Mouse (Mus musculus) kidney, postnatal 36 days (tissue): ENCODE data around the gene Wfikkn1.

ENCODE experiments used
- DNase-seq, 2 experiments: peaks; one replicate each; pipeline ENCODE4 v3.0.0; 2021 to 2022; ENCODE audit warnings: mixed read lengths in 2 of 2

Gene Wfikkn1

GRCm38 (mm10) chr17:25883824-25884223 lies 3.2 kb upstream of the Wfikkn1 start:
- no peak for DNase-seq

DNA sequence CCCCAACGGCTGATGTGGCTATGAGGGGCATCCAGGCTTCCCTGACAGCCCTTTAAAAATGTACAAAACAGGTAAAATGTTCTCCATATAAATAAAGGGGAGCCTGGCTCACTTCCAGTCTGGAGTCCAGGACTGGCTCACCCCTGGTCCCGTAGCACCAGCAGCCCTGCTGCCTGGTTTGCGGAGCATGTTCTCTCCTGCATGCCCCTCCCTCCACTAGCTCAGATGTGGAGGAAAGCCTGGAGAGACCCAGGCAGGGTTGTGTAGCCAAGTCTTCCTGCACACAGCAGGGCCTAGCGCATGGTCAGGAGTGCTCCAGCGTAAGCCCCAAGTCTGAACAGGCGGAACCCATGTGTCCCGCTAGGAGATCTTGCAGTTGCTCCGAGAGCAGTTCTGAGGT lies 2.6 kb upstream of the Wfikkn1 start:
- DNase-seq, result no peak

GRCm38 (mm10) chr17:25882306-25882705 lies 1.6 kb upstream of the Wfikkn1 start:
- DNase-seq, result no peak

- no peak for DNase-seq
Observed at GRCm38 (mm10) chr17:25881691-25882090, 1.0 kb upstream of the Wfikkn1 start.

GRCm38 (mm10) chr17:25880913-25881641 lies 419 bp upstream of the Wfikkn1 start:
- peak; percentile 48 to 65 for DNase-seq

- DNase-seq, result no peak
Observed at GRCm38 (mm10) chr17:25879750-25880149, 908 bp downstream of the Wfikkn1 start.

DNA sequence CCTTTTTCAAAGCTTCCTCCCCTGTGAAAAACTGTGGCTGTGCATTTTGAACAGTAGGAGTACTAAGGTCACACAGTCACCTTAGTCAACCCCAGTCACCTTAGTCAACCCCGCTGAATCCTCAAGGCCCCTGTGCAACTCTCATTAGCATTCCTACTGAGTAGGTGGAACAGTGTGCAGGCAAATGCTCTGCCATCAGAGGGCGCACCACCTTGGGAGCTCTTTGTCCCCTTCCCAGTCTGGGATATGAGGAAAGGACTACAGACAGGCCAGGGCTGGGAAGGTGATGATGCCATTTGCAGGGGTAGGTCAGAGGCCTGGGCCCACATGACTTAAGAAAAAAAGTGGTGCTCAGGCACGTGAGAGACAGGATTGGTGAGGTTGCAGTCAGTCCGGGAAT lies 1.4 kb downstream of the Wfikkn1 start:
- peak; percentile 75 to 89 for DNase-seq

- no peak for DNase-seq
Observed at GRCm38 (mm10) chr17:25878611-25879180, 2.0 kb downstream of the Wfikkn1 start.

GRCm38 (mm10) chr17:25877741-25878610 lies 2.7 kb downstream of the Wfikkn1 start:
- DNase-seq, result peak in 1 of 2 experiments; percentile 32

DNA sequence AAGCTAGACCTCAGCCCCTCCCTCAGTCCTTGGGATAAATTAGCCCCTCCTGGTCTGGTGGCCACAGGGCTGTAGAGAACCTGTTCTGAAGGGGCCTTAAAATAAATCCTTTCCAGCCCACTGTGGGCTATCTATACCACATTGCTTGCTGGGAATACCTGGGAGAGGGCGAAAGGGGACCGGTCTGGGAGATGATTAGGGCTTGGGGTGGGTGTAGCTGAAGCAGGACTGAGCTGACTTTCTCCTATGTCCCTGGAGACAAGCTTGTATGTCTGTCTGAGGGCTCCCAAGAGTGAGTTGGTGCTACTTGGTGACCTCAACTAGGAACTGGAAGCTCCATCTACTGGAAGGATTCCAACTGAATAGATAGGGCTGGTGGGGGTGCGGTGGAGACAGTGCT lies 3.6 kb downstream of the Wfikkn1 start:
- DNase-seq, result no peak

- peak; percentile 81 to 87 for DNase-seq
Observed at GRCm38 (mm10) chr17:25876347-25876915, 4.2 kb downstream of the Wfikkn1 start.

GRCm38 (mm10) chr17:25875171-25876136 lies 5.2 kb downstream of the Wfikkn1 start:
- peak; percentile 92 to 94 for DNase-seq

DNA sequence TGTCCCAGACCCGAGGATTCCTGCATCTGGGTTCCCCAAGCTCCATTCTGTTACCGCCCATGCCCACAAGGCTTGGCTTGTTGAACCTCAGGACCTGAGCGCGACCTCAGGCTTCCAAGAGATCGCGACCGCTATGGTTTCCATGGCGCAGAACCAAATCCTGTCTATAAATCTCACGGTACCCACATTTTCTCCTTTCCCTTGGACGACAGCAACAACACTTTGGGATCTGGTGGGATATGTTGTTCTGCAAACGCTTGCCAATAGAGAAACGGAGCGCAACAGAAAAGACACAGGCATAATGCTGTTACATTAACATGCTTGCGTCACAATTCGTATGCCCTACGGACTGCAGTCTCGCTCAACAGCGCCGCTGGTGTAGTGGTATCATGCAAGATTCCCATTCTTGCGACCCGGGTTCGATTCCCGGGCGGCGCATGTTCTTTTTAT lies 5.9 kb downstream of the Wfikkn1 start, which contains the start of gene Mettl26:
Gene Mettl26 (plus strand): TSS at position 354 of the 450 bp plus-strand sequence.
- peak; percentile 93 to 95 for DNase-seq

GRCm38 (mm10) chr17:25874148-25874720 lies 6.4 kb downstream of the Wfikkn1 start:
- DNase-seq, result peak in 1 of 2 experiments; percentile 62

- DNase-seq, result no peak
Observed at GRCm38 (mm10) chr17:25873405-25874147, 7.1 kb downstream of the Wfikkn1 start.

DNA sequence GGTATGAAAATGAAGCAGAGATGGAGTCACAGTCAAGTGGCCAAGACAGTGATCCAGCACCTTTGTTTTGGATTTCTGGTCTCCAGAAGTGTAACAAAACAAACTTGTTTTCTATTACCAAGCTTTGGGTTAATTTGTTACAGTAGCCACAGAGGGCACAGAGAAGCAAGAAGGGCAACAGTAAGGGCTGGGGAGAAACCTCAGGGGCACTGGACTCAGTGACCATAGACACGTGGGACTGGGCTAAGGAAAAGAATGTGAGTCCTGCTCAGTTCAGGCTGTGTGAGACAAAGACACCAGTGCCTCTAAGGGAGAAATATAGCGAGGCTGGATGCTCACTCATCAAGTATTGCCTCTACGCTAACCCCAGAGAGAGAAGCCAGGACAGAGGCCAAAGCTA lies 8.0 kb downstream of the Wfikkn1 start:
- DNase-seq, result peak; percentile 55 to 69

- peak; percentile 48 to 49 for DNase-seq
Observed at GRCm38 (mm10) chr17:25871566-25871965, 9.1 kb downstream of the Wfikkn1 start.

- no peak for DNase-seq
Observed at GRCm38 (mm10) chr17:25869954-25870353, 10.7 kb downstream of the Wfikkn1 start.

- DNase-seq, result no peak
Observed at GRCm38 (mm10) chr17:25869498-25869897, 11.2 kb downstream of the Wfikkn1 start.

GRCm38 (mm10) chr17:25868601-25869191 lies 12.0 kb downstream of the Wfikkn1 start, which contains the start of gene Mcrip2:
Mcrip2 (minus strand) TSS chr17:25868764.
- peak; percentile 91 to 92 for DNase-seq
